Mouse (Mus musculus) CH12.LX (cell line): ENCODE measurements at regions not wholly inside any gene's neighbourhood (a gene's known extent, or its start where the extent isn't known, plus 50 kb on each side); places are given as distances from the start of the nearest gene placed in this dataset.

Experiments used
- DNase-seq: peaks from one replicate; pipeline ENCODE4 v3.0.0-alpha.2; 2013; ENCODE audit errors: extremely low read depth
- H3K27ac ChIP-seq: 2 replicates; pipeline ENCODE4 v1.5.1; 2012; ENCODE audit warnings: low read depth, mild to moderate bottlenecking, control low read depth, moderate library complexity; ENCODE audit not compliant: insufficient read depth
- H3K27me3 ChIP-seq: replicated peaks from 2 replicates; pipeline ENCODE3; 2012; ENCODE audit warnings: inconsistent platforms
- H3K36me3 ChIP-seq, 2 experiments: replicated peaks in 1 of 2; 2 replicates each; pipeline versions ENCODE3 to v1.6.1; 2012; ENCODE audit warnings: inconsistent platforms in 1 of 2, low read length in 1 of 2, mild to moderate bottlenecking in 1 of 2, mixed read lengths in 1 of 2, moderate library complexity in 1 of 2; ENCODE audit not compliant: control insufficient read depth in 1 of 2, insufficient read depth in 1 of 2
- H3K4me1 ChIP-seq, 2 experiments: 2 replicates each; pipeline ENCODE4 v1.6.1; 2012; ENCODE audit warnings: inconsistent platforms in 1 of 2, moderate library complexity in 1 of 2; ENCODE audit not compliant: insufficient read depth in 2 of 2, control insufficient read depth in 1 of 2
- H3K4me2 ChIP-seq: 2 replicates; pipeline ENCODE4 v1.6.1; 2012; ENCODE audit warnings: low read depth, mild to moderate bottlenecking, control low read depth; ENCODE audit not compliant: poor library complexity, insufficient read depth, severe bottlenecking
- H3K4me3 ChIP-seq, 3 experiments: fragments of 150-350 bp in 1 of 3; sonication (generic) in 1 of 3; replicated peaks in 1 of 3; 2 replicates each; pipeline versions ENCODE3 to v1.5.1; 2011 to 2012; ENCODE audit warnings: low read depth in 2 of 3, low read length in 2 of 3, mild to moderate bottlenecking in 2 of 3, moderate library complexity in 2 of 3, control low read depth in 1 of 3, improper control_type of control experiment in 1 of 3, inconsistent platforms in 1 of 3, mixed read lengths in 1 of 3; ENCODE audit not compliant: poor library complexity in 1 of 3
- H3K79me2 ChIP-seq: replicated peaks from 2 replicates; pipeline ENCODE4 v1.6.1; 2012; ENCODE audit warnings: mild to moderate bottlenecking, moderate library complexity; ENCODE audit not compliant: control insufficient read depth, poor library complexity, insufficient read depth, severe bottlenecking; ENCODE audit errors: extremely low read depth
- H3K9ac ChIP-seq: 2 replicates; pipeline ENCODE4 v1.6.1; 2012; ENCODE audit warnings: low read depth, mild to moderate bottlenecking, control low read depth, moderate library complexity; ENCODE audit not compliant: insufficient read depth
- H3K9me3 ChIP-seq: replicated peaks from 2 replicates; pipeline ENCODE3; 2012; ENCODE audit warnings: low read length, inconsistent platforms, mixed read lengths
- BHLHE40 ChIP-seq: IDR thresholded peaks from 2 replicates; pipeline ENCODE4 v1.6.1; 2011; ENCODE audit warnings: mild to moderate bottlenecking, low read depth, low read length, improper control_type of control experiment
- CHD1 ChIP-seq: IDR thresholded peaks from 2 replicates; pipeline ENCODE4 v1.6.1; 2012; ENCODE audit warnings: low read depth, low read length, improper control_type of control experiment, inconsistent platforms
- E2F4 ChIP-seq: IDR thresholded peaks from 2 replicates; pipeline ENCODE4 v1.6.1; 2011; ENCODE audit warnings: low read depth, low read length, improper control_type of control experiment; ENCODE audit not compliant: insufficient replicate concordance
- GABPA ChIP-seq: IDR thresholded peaks from 2 replicates; pipeline ENCODE4 v1.6.1; 2012; ENCODE audit warnings: low read depth, low read length, improper control_type of control experiment, inconsistent platforms; ENCODE audit not compliant: insufficient replicate concordance
- JUND ChIP-seq: conservative IDR thresholded peaks from 2 replicates; pipeline ENCODE4 v1.6.1; 2011; ENCODE audit warnings: low read depth, low read length, improper control_type of control experiment
- SIN3A ChIP-seq: IDR thresholded peaks from 2 replicates; pipeline ENCODE4 v1.6.1; 2012; ENCODE audit warnings: low read length, improper control_type of control experiment, inconsistent platforms
- USF1 ChIP-seq: IDR thresholded peaks from 2 replicates; pipeline ENCODE4 v1.6.1; 2014; ENCODE audit warnings: low read depth, mild to moderate bottlenecking, inconsistent platforms, low read length, improper control_type of control experiment
- ZKSCAN1 ChIP-seq: IDR thresholded peaks from 2 replicates; pipeline ENCODE4 v1.6.1; 2012; ENCODE audit warnings: low read depth, inconsistent platforms, low read length, improper control_type of control experiment, borderline replicate concordance
- ZMIZ1 ChIP-seq: IDR thresholded peaks from 2 replicates; pipeline ENCODE4 v1.6.1; 2012; ENCODE audit warnings: low read depth, mild to moderate bottlenecking, inconsistent platforms, low read length, improper control_type of control experiment
- dilution Hi-C: fragments of 300-500 bp; cut with MboI; formaldehyde crosslinking; loops from 2 replicates; pipeline ENCODE4 v1.14.3; 2020; ENCODE audit warnings: low sequenced_read_pairs; ENCODE audit not compliant: extremely low pct_unique_long_range_greater_than_20kb, extremely low pct_ligation_motif_present
- in situ Hi-C: fragments of 300-500 bp; cut with MboI; formaldehyde crosslinking; loops from 3 replicates; pipeline ENCODE4 v1.14.3; 2019; ENCODE audit warnings: low sequenced_read_pairs, low pct_ligation_motif_present, low pct_unique_long_range_greater_than_20kb, mixed read lengths

DNA sequence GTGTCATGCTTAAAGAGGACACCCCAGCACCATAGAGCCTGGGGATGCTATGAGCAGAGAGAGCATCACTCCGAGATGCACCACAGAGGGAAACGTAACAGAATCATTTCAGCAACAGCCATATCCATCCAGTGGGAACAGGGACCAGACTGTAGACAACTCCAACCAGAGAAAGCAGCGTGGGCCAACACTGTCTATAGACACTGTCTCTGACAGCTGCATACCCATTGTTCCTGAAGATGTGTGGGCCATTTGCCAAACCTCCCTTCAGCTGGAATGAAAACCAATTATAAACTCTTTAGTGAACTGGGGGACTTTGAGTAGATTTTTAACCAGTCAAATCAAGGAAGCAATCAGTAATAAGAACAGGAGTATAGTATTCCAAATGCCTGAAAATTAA, 630.8 kb upstream of the Fam19a5 start:
- no peak overlapping the region for H3K9ac ChIP-seq
- H3K27ac ChIP-seq = no peak overlapping the region
- H3K27me3 ChIP-seq = no peaks in the 10 kb centered on the region
- dilution Hi-C loops (no loop called here), in situ Hi-C loops (no loop called here)
- no peaks in the 10 kb centered on the region for H3K4me1 ChIP-seq
- TF ChIP-seq BHLHE40 (no peak), JUND (no peak), GABPA (no peak)
- no peaks in the 10 kb centered on the region for H3K79me2 ChIP-seq
- peaks cover 75% of the 10 kb centered on the region for H3K9me3 ChIP-seq
- no peaks in the 10 kb centered on the region for H3K36me3 ChIP-seq
- no peak overlapping the region for H3K4me2 ChIP-seq
- no peak overlapping the region for H3K4me3 ChIP-seq
- no peak for DNase-seq

DNA sequence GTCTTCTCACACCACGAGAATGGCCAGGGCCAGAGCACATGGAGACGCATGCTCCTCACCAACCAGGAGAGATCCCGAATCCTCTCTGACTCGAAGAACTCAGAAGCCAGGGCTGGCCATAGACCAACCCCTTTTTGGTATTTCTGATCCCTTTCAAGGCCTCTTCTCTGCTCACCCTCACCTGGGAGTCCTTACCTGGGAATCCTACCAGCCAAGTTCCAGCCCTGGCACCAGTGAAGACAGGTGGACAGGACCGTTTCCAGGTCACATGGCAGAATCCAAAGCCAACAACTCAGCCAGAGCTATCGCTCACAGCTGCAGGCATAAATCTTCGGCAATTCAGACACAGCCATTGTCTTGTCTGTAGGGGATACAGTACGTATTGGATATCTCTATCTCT, 626.2 kb upstream of the Fam19a5 start:
- dilution Hi-C loops = no loop called here
- no peak for DNase-seq

DNA sequence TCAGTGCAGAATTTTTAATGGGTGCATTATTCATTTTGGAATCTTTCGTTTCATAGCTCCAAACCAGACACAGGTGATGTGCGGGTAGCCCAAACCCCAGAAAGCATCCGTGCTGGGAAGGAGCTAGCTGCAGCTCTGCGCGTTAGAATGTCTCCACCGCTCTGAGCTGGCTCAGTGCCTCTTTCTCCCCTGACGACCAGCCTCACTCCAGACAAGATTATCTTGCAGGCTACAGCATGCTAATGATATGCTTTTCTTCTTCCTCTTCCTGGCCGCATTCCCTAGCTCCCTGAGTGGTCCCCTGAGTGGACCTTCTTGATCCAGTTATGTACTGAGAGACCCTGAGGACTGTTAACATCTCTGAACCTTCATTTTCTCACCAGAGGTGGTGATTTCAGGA, 624.4 kb upstream of the Fam19a5 start:
- dilution Hi-C loops = no loop called here
- Histone ChIP-seq H3K27me3 (no peaks in the 10 kb centered on the region), H3K4me3 (no peak overlapping the region), H3K4me2 (no peak overlapping the region), H3K9me3 (peaks cover 93% of the 10 kb centered on the region), H3K27ac (no peak overlapping the region), H3K9ac (no peak overlapping the region), H3K36me3 (no peaks in the 10 kb centered on the region), H3K79me2 (no peaks in the 10 kb centered on the region), H3K4me1 (no peaks in the 10 kb centered on the region)
- no peak for DNase-seq
- no peak for TF ChIP-seq USF1
- TF ChIP-seq CHD1 = no peak
- no peak for TF ChIP-seq E2F4
- in situ Hi-C loops = no loop called here

More for the DNA sequence above, 626.2 kb upstream of the Fam19a5 start:
- H3K36me3 ChIP-seq = no peaks in the 10 kb centered on the region
- H3K4me2 ChIP-seq = no peak overlapping the region
- in situ Hi-C loops = no loop called here
- H3K9ac ChIP-seq = no peak overlapping the region
- H3K4me3 ChIP-seq = no peak overlapping the region
- H3K4me1 ChIP-seq = no peaks in the 10 kb centered on the region
- no peaks in the 10 kb centered on the region for H3K27me3 ChIP-seq
- peaks cover 85% of the 10 kb centered on the region for H3K9me3 ChIP-seq
- no peak overlapping the region for H3K27ac ChIP-seq
- TF ChIP-seq E2F4 (no peak), ZMIZ1 (no peak)
- no peaks in the 10 kb centered on the region for H3K79me2 ChIP-seq

DNA sequence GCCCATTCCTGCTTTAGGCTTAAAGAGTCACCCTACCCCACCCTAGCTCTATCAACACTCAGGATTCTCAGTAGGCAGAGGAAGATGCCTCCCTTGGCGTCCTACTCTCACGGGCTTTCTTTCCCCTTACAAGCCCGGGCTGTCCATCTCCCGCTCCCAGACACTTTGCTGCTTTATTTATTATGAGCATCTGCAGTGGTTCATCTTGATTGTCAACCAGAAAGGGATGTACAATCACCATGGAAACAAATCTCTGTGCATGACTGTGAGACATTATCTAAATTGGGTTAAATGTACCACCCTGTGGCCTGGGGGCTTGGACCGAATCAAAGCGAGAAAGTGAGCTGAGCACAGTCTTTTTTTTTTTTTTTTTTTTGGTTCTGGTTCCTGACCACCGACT, 623.9 kb upstream of the Fam19a5 start:
- Histone ChIP-seq H3K9ac (no peak overlapping the region), H3K36me3 (no peaks in the 10 kb centered on the region), H3K4me3 (no peak overlapping the region), H3K4me2 (no peak overlapping the region), H3K27ac (no peak overlapping the region), H3K27me3 (no peaks in the 10 kb centered on the region), H3K79me2 (no peaks in the 10 kb centered on the region), H3K9me3 (peaks cover 93% of the 10 kb centered on the region), H3K4me1 (no peaks in the 10 kb centered on the region)
- no peak for DNase-seq
- in situ Hi-C loops (no loop called here), dilution Hi-C loops (no loop called here)
- TF ChIP-seq SIN3A = no peak
- TF ChIP-seq GABPA = no peak
- TF ChIP-seq ZKSCAN1 = no peak
